Mouse (Mus musculus) liver, embryonic 11.5 days (tissue): ENCODE results near the gene Nepn. TPM values are rescaled to one million over a fixed set of nuclear protein-coding genes. Genes with fewer than 3 reads are reported as not detected.

Experiments used
- ATAC-seq: fragments of 200-750 bp; cut with Nextera tagmentation; replicated peaks from 2 replicates; pipeline ENCODE4 v1.8.0; 2017; ENCODE audit warnings: moderate number of reproducible peaks, mild to moderate bottlenecking, moderate TSS enrichment, moderate library complexity; ENCODE audit not compliant: low FRiP score
- DNase-seq: peaks from one replicate; pipeline ENCODE4 v3.0.0-alpha.2; 2017; ENCODE audit warnings: low spot score
- H3K27ac ChIP-seq: fragments of 300-500 bp; sonication (generic); 2 replicates; pipeline ENCODE4 v1.5.1; 2014; ENCODE audit warnings: mild to moderate bottlenecking, low read depth, low read length, control low read depth
- H3K27me3 ChIP-seq: fragments of 300-500 bp; sonication (generic); replicated peaks from 2 replicates; pipeline ENCODE4 v1.6.1; 2014; ENCODE audit warnings: low read length, mixed read lengths; ENCODE audit not compliant: control insufficient read depth, insufficient read depth
- H3K36me3 ChIP-seq: fragments of 300-500 bp; sonication (generic); 2 replicates; pipeline ENCODE4 v1.6.1; 2014; ENCODE audit warnings: mild to moderate bottlenecking, low read length, moderate library complexity, mixed read lengths; ENCODE audit not compliant: control insufficient read depth, insufficient read depth
- H3K4me1 ChIP-seq: fragments of 300-500 bp; sonication (generic); replicated peaks from 2 replicates; pipeline ENCODE4 v1.6.1; 2014; ENCODE audit warnings: low read length, mixed read lengths; ENCODE audit not compliant: control insufficient read depth, insufficient read depth
- H3K4me2 ChIP-seq: fragments of 300-500 bp; sonication (generic); 2 replicates; pipeline ENCODE4 v1.6.1; 2014; ENCODE audit warnings: mild to moderate bottlenecking, control low read depth, moderate library complexity
- H3K4me3 ChIP-seq: fragments of 300-500 bp; sonication (generic); 2 replicates; pipeline ENCODE4 v1.5.1; 2014; ENCODE audit warnings: low read depth, low read length, control low read depth
- H3K9ac ChIP-seq: fragments of 300-500 bp; sonication (generic); 2 replicates; pipeline ENCODE4 v1.6.1; 2014; ENCODE audit warnings: low read depth, low read length, control low read depth
- H3K9me3 ChIP-seq: fragments of 300-500 bp; sonication (generic); 2 replicates; pipeline ENCODE4 v1.6.1; 2016; ENCODE audit warnings: low read length, inconsistent platforms, mixed read lengths; ENCODE audit not compliant: control insufficient read depth
- WGBS: fragments of 180-500 bp; shearing (Covaris S2); extraction: QIAGEN DNeasy Blood & Tissue Kit; methylation state at CpG from one replicate; pipeline ENCODE4 v1.1.7; 2014; 5-methylcytosine and 5-hydroxymethylcytosine counted together
- polyA plus RNA-seq: library from polyadenylated mRNA; unstranded; fragments of >200 nt; fragmentation: Nextera tagmentation; extraction: Ambion mirVana; gene quantifications from 2 replicates; pipeline ENCODE4 v1.2.1, GENCODE M21; 2014

Gene Nepn
- polyA plus RNA-seq, 1 experiment from 2014 or later, result 2.1 TPM

DNA sequence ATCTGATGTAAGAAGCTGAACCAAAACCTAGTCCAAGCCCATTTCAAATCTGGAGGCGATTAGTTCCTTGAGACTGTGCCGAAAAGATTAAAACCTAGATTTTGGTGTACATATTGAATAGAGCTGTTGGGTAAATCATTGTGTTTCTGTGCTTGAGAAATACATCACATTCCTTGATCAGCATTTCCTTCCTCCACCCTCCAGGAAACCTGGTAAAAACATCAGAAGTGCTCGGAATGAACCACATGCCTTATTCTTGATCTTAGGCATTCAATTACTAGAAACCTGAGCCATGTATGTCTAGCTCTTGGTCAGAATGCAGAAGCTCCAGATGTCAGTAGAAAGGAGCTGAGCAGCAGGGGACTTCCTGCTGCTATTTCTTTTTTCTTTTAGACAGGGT lies 666 bp downstream of the Nepn start:
- ATAC-seq, result no peak
- H3K9me3 ChIP-seq, result no peaks in the 10 kb centered on the region
- no peaks in the 10 kb centered on the region for H3K36me3 ChIP-seq
- no peak for DNase-seq
- H3K27me3 ChIP-seq, result no peaks in the 10 kb centered on the region
- H3K4me1 ChIP-seq, result no peaks in the 10 kb centered on the region
- no peak overlapping the region for H3K27ac ChIP-seq
- 76% methylated on average over 3 of the region's 3 CpGs for WGBS
- H3K4me3 ChIP-seq, result no peak overlapping the region
- no peak overlapping the region for H3K4me2 ChIP-seq
- H3K9ac ChIP-seq, result no peak overlapping the region

- ATAC-seq, result no peak
- Histone ChIP-seq H3K9ac (no peak overlapping the region), H3K36me3 (no peaks in the 10 kb centered on the region), H3K4me1 (no peaks in the 10 kb centered on the region), H3K4me2 (no peak overlapping the region), H3K9me3 (no peaks in the 10 kb centered on the region), H3K27ac (no peak overlapping the region), H3K4me3 (no peak overlapping the region), H3K27me3 (no peaks in the 10 kb centered on the region)
- WGBS, result 61% methylated on average over 2 of the region's 2 CpGs
- no peak for DNase-seq
These were observed 2.4 kb downstream of the Nepn start for GRCm38 (mm10) chr10:52391208-52391607.

DNA sequence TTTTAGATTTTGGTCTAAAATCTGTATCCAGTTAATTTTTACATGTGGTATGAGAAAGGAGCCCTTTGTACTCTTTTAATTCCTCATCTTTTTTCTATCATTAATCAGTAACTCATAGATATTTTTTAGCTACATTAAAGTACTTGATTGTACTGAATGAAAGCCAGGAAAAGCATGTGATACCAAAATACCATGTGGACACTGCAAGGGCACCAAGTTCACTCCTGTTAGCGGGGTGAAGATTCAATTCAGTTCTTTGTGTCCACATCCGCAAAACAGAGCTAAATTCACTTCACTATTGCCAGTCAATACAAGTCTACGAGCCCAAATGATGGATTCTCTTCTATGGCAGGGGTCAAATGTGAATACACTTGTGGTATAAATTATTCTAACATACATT lies 7.9 kb downstream of the Nepn start:
- no peak overlapping the region for H3K27ac ChIP-seq
- WGBS, result 85% methylated on average over 3 of the region's 3 CpGs
- no peaks in the 10 kb centered on the region for H3K9me3 ChIP-seq
- DNase-seq (no peak), ATAC-seq (no peak)
- no peaks in the 10 kb centered on the region for H3K4me1 ChIP-seq
- H3K36me3 ChIP-seq, result no peaks in the 10 kb centered on the region
- no peak overlapping the region for H3K4me2 ChIP-seq
- H3K4me3 ChIP-seq, result no peak overlapping the region
- no peak overlapping the region for H3K9ac ChIP-seq
- no peaks in the 10 kb centered on the region for H3K27me3 ChIP-seq

DNA sequence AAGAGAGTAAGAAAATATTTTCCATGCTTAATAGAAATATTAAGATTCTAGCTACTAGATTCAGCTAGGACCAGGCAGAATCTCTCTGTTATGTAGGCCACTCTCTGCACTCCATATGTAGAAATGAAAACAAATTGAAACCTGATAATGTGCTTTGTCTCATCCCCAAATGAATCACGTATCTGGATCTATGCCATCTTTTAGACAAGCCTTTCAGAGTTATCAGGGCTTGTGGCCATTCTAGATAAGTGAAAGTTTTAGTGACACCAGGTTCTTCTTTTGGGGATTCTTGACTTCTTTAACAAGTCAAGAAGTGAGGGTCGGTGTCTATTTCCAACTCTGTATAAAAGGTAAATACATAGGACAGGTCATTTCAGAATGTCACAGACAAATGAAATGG lies 9.9 kb downstream of the Nepn start:
- no peak for ATAC-seq
- 67% methylated on average over 2 of the region's 2 CpGs for WGBS
- no peaks in the 10 kb centered on the region for H3K9me3 ChIP-seq

GRCm38 (mm10) chr10:52399722-52400121 lies 10.9 kb downstream of the Nepn start:
- H3K36me3 ChIP-seq, result no peaks in the 10 kb centered on the region
- no peak overlapping the region for H3K9ac ChIP-seq
- ATAC-seq (no peak), DNase-seq (no peak)
- H3K9me3 ChIP-seq, result no peaks in the 10 kb centered on the region
- no peak overlapping the region for H3K4me2 ChIP-seq
- no peaks in the 10 kb centered on the region for H3K27me3 ChIP-seq
- no peaks in the 10 kb centered on the region for H3K4me1 ChIP-seq
- 59% methylated on average over 3 of the region's 3 CpGs for WGBS
- H3K4me3 ChIP-seq, result no peak overlapping the region
- H3K27ac ChIP-seq, result no peak overlapping the region

More for the DNA sequence above, 9.9 kb downstream of the Nepn start:
- no peak for DNase-seq
- Histone ChIP-seq H3K4me2 (no peak overlapping the region), H3K36me3 (no peaks in the 10 kb centered on the region), H3K27ac (no peak overlapping the region), H3K4me3 (no peak overlapping the region), H3K4me1 (no peaks in the 10 kb centered on the region), H3K9ac (no peak overlapping the region), H3K27me3 (no peaks in the 10 kb centered on the region)

DNA sequence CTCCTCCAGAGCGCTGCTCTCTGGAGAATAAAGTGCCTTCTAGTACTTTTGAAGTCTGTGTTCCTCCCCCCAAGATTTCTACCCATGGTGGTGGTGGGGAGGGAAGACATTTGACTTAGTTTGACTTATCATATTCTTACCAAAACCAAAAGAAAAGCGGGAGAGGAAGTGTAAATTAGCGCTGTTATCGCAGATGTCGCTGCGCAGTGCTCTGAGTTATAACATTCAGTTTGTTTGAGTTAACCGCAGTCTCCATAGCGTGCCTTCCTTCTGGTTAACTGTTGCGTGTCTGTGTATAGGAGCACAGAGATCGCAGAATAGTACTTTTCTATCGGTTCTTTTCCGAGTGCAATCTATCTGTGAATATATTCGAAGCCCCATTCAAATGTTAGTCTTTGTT lies 16.4 kb downstream of the Nepn start:
- no peak overlapping the region for H3K4me3 ChIP-seq
- H3K4me2 ChIP-seq, result no peak overlapping the region
- no peaks in the 10 kb centered on the region for H3K4me1 ChIP-seq
- H3K27ac ChIP-seq, result no peak overlapping the region
- no peaks in the 10 kb centered on the region for H3K27me3 ChIP-seq
- DNase-seq (no peak), ATAC-seq (no peak)
- H3K9ac ChIP-seq, result no peak overlapping the region
- no peaks in the 10 kb centered on the region for H3K9me3 ChIP-seq
- 83% methylated on average over 13 of the region's 13 CpGs for WGBS
- H3K36me3 ChIP-seq, result no peaks in the 10 kb centered on the region

- Histone ChIP-seq H3K9me3 (no peaks in the 10 kb centered on the region), H3K4me3 (no peak overlapping the region), H3K27ac (no peak overlapping the region), H3K9ac (no peak overlapping the region), H3K36me3 (no peaks in the 10 kb centered on the region), H3K27me3 (no peaks in the 10 kb centered on the region), H3K4me1 (no peaks in the 10 kb centered on the region), H3K4me2 (no peak overlapping the region)
- DNase-seq (no peak), ATAC-seq (no peak)
- 90% methylated on average over 2 of the region's 2 CpGs for WGBS
These were observed 18.8 kb downstream of the Nepn start for GRCm38 (mm10) chr10:52407526-52407925.

- Histone ChIP-seq H3K4me2 (no peak overlapping the region), H3K9me3 (no peaks in the 10 kb centered on the region), H3K4me3 (no peak overlapping the region), H3K36me3 (no peaks in the 10 kb centered on the region), H3K4me1 (peaks cover 16% of the 10 kb centered on the region), H3K9ac (no peak overlapping the region), H3K27ac (no peak overlapping the region), H3K27me3 (no peaks in the 10 kb centered on the region)
- 81% methylated on average over 2 of the region's 2 CpGs for whole genome bisulfite sequencing
- ATAC-seq (no peak), DNase-seq (no peak)
These were observed 26.2 kb downstream of the Nepn start for GRCm38 (mm10) chr10:52415020-52415419.

GRCm38 (mm10) chr10:52416458-52416857 lies 27.7 kb downstream of the Nepn start:
- Histone ChIP-seq H3K9me3 (no peaks in the 10 kb centered on the region), H3K9ac (no peak overlapping the region), H3K36me3 (no peaks in the 10 kb centered on the region), H3K4me2 (peak overlapping the region; percentile 68), H3K4me3 (peak overlapping the region; percentile 99; the same call in 1 of the 2 replicates), H3K27me3 (no peaks in the 10 kb centered on the region), H3K4me1 (peaks cover 16% of the 10 kb centered on the region), H3K27ac (no peak overlapping the region)
- WGBS, result 63% methylated on average over 2 of the region's 2 CpGs
- ATAC-seq (no peak), DNase-seq (no peak)
